Mouse (Mus musculus): Measurements from ENCODE around the gene Nlk.

The Nlk gene

DNA sequence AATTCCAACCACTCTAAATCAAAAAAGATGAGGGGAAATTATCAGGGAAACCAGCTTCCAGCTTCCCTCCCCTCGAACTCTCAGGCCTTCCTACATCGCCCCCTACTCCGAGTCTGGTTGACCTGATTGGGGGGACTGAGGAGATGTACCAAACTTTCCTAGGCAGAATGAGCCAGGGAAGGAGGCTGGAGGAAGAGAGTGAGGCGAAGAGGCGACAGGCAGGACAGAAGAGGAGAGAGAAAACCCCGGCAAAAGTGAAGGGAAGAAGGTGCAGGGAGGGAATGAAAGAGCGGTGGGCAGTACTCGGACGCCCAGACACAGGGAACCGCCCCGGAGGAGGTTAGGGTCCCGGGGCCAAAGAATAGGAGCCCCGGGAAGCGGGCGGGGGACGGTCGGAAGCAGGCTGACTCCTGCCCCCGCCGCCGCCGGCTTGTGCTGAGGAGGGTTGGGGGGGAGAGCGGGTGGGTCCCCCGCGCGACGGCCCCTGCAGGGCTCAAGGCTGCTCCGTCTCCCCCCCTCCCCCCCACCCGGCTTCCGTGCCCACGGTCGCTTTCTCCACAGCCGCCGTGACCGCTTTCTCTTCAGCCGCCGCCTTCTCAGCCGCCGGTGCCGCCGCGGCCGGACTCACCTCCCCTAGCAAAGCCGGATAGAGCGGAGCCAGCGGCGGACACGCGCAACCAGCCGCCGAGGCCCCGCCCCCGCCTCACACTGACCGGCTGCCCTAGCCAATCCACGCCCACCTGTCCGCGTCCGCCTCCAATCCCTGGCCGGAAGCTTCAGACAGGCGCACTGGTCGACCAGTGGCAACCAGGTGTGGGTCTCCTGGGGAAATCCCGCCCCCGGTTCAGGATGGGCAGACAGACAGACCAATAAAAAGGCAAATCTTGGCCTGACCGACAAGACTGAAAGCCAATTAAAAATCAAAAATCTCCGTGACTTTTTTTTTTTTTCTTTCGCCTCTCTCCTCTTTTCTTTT lies at the start of gene Nlk:
Gene Nlk (minus strand): TSS at position 597 of the 976 bp plus-strand sequence.
- DNase-seq (ENCODE audit: low spot score in 2 of 2): peak; percentile 97

DNA sequence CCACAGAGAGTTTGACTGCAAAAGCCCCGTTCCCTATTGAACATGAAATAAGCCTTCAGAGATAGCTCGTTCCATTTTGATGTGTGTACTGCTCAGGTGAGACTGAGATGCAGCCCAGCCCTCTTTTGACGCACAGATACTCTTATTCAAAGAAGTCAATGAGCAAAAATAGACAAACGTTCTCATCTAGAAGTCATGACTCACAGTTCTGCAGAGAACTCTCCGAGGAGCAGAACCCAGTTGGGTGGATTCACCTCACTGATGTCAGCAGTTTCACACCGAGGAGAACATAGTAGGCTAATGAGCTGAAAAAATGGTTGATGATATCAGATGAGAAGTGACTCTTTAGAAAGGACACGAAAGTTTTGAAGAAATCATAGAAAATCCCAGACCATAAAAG lies 49.1 kb upstream of the Nlk start:
- no peak for DNase-seq (ENCODE audit: low spot score in 2 of 2)

- no peak for DNase-seq (ENCODE audit: low spot score in 2 of 2)
Observed at GRCm38 (mm10) chr11:78745475-78745874, 48.3 kb upstream of the Nlk start.

DNA sequence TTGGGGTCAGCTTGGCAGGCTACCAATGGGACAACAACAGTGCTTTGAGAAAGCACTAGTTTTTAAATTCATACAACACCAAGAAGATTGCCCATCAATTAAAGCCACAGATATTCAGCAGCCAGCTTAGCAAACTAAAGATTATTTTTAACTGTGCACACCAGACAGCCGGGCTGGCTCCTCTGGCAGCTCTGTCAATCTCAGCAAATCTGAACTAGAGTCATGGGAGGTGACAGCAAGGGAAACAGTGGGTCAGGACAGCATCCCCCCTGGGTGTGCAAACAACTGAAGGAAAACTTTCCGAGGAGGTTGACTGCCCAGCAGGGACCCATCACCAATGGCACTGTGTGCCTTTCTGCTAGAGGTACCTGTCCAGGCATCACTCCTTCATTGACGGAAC lies 45.3 kb upstream of the Nlk start:
- DNase-seq (ENCODE audit: low spot score in 2 of 2): no peak

- DNase-seq (ENCODE audit: low spot score in 2 of 2): no peak
Observed at GRCm38 (mm10) chr11:78741958-78742357, 44.8 kb upstream of the Nlk start.

- no peak for DNase-seq (ENCODE audit: low spot score in 2 of 2)
Observed at GRCm38 (mm10) chr11:78739361-78739760, 42.2 kb upstream of the Nlk start.

GRCm38 (mm10) chr11:78736877-78737408 lies 39.8 kb upstream of the Nlk start:
- DNase-seq (ENCODE audit: low spot score in 2 of 2): no peak

DNA sequence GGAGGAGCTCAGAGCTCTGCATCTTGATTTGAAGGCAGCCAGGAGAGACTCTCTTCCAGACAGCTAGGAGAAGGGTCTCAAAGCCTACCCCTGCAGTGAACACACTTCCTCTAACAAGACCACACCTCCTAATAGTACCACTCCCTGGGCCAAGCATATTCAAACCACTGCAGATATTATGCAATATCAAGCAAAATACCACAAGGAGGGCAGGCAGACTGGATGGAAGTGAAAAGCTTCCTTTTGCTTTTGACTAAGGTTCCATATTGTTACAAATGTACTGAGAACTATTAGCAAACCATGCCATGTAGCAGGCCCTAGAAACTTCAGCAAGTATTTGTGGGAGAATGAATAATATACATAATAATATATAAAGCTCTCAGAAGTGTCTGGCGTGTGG lies 38.0 kb upstream of the Nlk start:
- DNase-seq (ENCODE audit: low spot score in 2 of 2): no peak

GRCm38 (mm10) chr11:78732619-78733018 lies 35.4 kb upstream of the Nlk start:
- DNase-seq (ENCODE audit: low spot score in 2 of 2): no peak

DNA sequence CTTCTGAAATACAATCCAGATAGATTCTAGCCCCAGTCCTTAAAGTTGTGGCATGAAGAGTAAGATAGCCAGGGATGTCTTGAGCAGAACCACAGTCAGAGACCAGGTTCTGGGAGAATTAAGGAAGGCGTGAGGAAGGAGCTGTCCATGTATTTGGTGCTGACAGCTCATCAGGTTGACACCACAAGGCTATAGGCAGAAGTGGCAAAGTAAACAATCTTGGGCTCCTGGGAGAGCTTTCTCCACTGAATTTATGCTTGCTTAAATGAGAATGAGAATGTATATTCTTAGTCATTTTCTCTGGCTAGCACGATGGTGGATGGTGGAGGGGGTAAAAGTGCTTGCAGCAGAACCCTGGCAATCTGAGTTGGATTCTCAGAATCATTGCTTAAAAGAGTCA lies 33.7 kb upstream of the Nlk start:
- no peak for DNase-seq (ENCODE audit: low spot score in 2 of 2)

DNA sequence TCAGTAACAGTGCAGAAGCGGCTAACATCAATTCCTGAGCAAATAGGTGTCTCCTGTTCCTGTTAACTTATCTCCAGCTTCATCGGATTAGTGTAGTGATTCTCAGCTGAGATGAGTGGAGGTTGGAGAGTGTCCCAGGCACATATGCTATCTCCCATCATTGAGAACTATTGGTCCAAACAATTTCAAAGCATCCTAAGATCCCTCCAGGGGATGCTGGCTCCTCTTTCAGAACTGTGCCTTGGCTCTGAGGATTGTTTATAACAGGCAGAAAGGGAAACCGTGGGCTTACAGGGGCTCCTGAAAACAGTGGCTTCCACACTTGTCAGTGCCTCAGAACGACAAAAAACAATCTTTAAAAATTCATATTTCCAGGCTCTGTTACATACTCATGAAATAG lies 30.9 kb upstream of the Nlk start:
- no peak for DNase-seq (ENCODE audit: low spot score in 2 of 2)

- no peak for DNase-seq (ENCODE audit: low spot score in 2 of 2)
Observed at GRCm38 (mm10) chr11:78726366-78726765, 29.2 kb upstream of the Nlk start.

DNA sequence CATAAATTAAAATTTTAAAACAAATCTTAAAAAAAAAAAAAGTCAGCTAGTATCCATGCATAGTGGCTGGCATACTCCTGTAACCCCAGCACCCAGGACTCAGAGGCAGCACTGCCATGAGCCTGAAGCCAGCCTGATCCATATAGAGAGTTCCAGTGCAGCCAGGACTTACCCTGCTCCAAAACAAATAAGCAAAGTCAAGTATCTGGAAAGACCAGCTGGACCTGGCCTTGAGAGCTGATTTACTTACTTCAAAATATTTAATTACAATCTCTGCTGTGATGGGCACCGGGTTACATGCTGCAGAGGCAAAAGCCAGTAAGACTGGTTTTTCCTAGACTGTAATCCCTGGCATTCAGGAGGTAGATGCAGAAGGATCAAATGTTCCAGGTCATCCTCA lies 27.6 kb upstream of the Nlk start:
- DNase-seq (ENCODE audit: low spot score in 2 of 2): no peak

DNA sequence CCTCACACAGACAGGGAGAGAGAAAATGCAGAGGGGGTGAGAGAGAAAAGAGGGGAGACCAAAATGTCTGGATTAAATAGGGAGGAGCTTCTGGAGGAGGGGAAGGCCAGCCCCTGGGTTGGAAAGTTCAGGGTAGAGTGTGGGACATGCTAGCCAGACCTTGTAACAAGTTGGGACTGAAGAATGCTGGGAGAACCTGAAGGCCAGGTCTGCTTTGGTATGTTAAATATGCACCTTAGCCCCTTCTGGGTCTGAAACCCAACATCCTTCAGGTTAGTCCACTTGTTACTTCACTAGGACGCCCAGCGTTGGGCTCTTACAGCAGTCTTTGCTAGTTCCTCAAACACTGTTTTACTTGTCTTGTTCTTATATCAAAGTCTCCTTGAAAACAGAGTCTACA lies 24.2 kb upstream of the Nlk start:
- DNase-seq (ENCODE audit: low spot score in 2 of 2): no peak

DNA sequence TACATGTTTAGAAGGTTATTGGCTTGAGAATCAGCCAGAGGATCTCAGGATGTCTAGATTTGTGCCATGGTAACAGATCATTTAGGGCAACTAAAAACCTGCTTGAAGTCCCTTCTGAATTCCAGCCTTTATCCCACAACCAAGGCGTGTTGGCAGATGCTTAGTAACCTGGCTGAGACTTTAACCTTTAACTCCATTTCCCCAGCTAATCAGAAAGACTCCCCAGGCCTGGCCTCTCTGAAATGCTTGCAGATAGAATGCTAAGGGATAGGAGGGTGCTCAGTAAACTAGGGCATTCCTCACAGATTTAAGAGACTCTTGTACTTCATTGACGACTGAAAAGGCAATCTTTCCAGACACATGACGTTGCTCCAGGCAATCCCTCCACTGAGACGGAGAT lies 20.5 kb upstream of the Nlk start:
- DNase-seq (ENCODE audit: low spot score in 2 of 2): no peak

DNA sequence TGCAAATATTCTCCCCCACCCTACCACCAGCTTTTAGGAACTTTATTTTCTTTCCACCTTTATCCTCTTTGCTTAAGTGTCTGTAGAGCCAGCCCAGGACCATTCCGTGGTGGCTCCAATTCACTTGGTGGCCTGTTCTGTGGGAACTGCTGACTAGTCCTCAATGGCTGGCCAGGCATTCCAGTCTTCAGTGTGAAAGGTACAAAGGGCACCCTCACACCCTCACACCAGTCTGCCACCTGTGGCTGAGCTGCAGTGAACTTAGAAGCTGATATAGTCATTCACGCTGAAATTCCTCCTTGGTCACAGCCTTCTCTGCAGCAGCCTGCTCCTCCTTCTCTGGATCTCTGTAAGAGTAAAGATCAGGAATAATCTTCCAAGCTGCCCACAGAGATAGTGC lies 11.5 kb upstream of the Nlk start:
- no peak for DNase-seq (ENCODE audit: low spot score in 2 of 2)

GRCm38 (mm10) chr11:78706026-78706425 lies 8.9 kb upstream of the Nlk start:
- DNase-seq (ENCODE audit: low spot score in 2 of 2): no peak

DNA sequence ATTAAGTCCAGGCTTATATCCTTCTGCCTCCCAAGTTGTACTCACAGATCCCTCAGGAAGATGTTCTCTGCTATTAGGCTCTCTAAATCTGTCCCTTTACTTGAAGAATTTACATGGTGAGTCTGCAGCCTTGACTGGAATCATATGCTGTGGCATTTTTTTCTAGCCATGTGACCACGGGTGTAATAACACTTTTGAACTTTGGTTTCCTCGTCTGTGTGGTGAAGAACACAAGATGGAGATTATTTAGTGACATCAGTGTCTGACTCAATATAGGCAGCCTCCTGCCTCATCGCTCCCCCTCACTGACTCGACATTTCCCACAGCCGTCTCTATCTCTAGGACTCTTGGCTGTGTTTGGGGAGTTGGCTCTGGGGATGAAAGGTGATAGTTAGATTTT lies 5.9 kb upstream of the Nlk start:
- no peak for DNase-seq (ENCODE audit: low spot score in 2 of 2)

GRCm38 (mm10) chr11:78702319-78702718 lies 5.1 kb upstream of the Nlk start:
- no peak for DNase-seq (ENCODE audit: low spot score in 2 of 2)

- peak; percentile 76 to 84 for DNase-seq (ENCODE audit: low spot score in 2 of 2)
Observed at GRCm38 (mm10) chr11:78697753-78698171, 589 bp upstream of the Nlk start.

- no peak for DNase-seq (ENCODE audit: low spot score in 2 of 2)
Observed at GRCm38 (mm10) chr11:78694249-78694648, 2.9 kb downstream of the Nlk start.

DNA sequence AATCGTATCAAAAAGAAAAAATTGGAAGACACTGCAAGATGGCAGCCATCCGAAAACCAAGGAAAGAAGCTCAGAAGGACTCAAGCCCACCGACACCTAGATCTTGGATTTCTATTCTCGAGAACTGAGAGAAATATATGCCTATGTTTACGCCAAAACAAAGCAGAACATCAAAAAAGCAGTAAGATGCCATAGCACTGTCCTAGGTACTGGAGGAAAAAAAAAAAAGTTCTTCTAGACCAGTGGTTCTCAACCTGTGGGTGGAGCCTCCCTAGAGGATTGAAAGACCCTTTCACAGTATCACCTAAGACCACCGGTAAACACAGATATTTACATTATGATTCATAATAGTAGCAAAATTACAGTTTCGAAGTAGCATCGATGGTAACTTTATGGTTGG lies 3.9 kb downstream of the Nlk start:
- no peak for DNase-seq (ENCODE audit: low spot score in 2 of 2)

- no peak for DNase-seq (ENCODE audit: low spot score in 2 of 2)
Observed at GRCm38 (mm10) chr11:78691201-78691600, 6.0 kb downstream of the Nlk start.

Data from spleen, postnatal 14 days (tissue).